Comparison of ENCODE assay signal across 9 mouse cellular contexts in genomic region chr5:104112511-104112910, GRCm38 (mm10). TPM values are rescaled to one million over a fixed set of nuclear protein-coding genes. Genes with fewer than 3 reads are reported as not detected.
A peak's percentile ranks its signal among the peaks of the same experiment; 100 is the strongest.
DNase-seq lines count a peak whose midpoint lies in the region; ATAC-seq and TF ChIP-seq lines count a peak whose summit lies in the region.
"Had no signal": no experiment of that assay in that cellular context is flagged by ENCODE, and none has a peak within 500 bp of the region (broad histone marks: within the 10 kb centered on the region; RNA-seq: fewer than 3 reads in every experiment).

No protein-coding gene starts in this region.

- H3K4me3 ChIP-seq in heart, adult 2 months = peak overlapping the region; percentile 64
- peak overlapping the region; percentile 55 for H3K4me3 ChIP-seq in brown adipose tissue, adult 24 weeks (ENCODE audit: insufficient read depth, low read depth, low read length)
- peak overlapping the region; percentile 36 for H3K4me3 ChIP-seq in heart, embryonic 15.5 days
- peak overlapping the region; percentile 11; the same call in 1 of the 2 replicates for H3K4me3 ChIP-seq in midbrain, embryonic 10.5 days
- H3K4me3 ChIP-seq in thymus, adult 2 months (ENCODE audit: control insufficient read depth, insufficient read depth, low read length) = no peak overlapping the region

- H3K27ac ChIP-seq in heart, adult 2 months = peak overlapping the region; percentile 96
- H3K27ac ChIP-seq in brown adipose tissue, adult 24 weeks (replicated peaks; ENCODE audit: low read depth, low read length) = peak overlapping the region; percentile 99
- peak overlapping the region; percentile 77 for H3K27ac ChIP-seq in heart, embryonic 15.5 days
- peak overlapping the region; percentile 81 for H3K27ac ChIP-seq in midbrain, embryonic 10.5 days (replicated peaks)
- H3K27ac ChIP-seq in thymus, adult 2 months (ENCODE audit: control insufficient read depth, insufficient read depth, low read length) = no peak overlapping the region

- H3K36me3 ChIP-seq in heart, adult 2 months (ENCODE audit: control insufficient read depth, insufficient read depth, low read length) = peaks cover 11% of the 10 kb centered on the region
- no peaks in the 10 kb centered on the region for H3K36me3 ChIP-seq in heart, embryonic 15.5 days
- no peaks in the 10 kb centered on the region for H3K36me3 ChIP-seq in midbrain, embryonic 10.5 days
- no peaks in the 10 kb centered on the region for H3K36me3 ChIP-seq in thymus, adult 2 months (ENCODE audit: control insufficient read depth, insufficient read depth, low read length)

- peak; percentile 28 to 29 for DNase-seq in heart, adult 2 months
- no peak for DNase-seq in heart, postnatal 10 days
- peak; percentile 28 for DNase-seq in midbrain, embryonic 10.5 days (ENCODE audit: low spot score)
- no peak for DNase-seq in thymus, postnatal 0 days (ENCODE audit: low spot score)
- DNase-seq in thymus, adult 2 months = no peak
- DNase-seq in adrenal gland, postnatal 25 days = no peak

- H3K4me1 ChIP-seq in heart, adult 2 months (ENCODE audit: control insufficient read depth, insufficient read depth, low read length) = peaks cover 25% of the 10 kb centered on the region
- H3K4me1 ChIP-seq in brown adipose tissue, adult 24 weeks (ENCODE audit: control insufficient read depth, insufficient read depth, insufficient read length, low read length) = peaks cover 9% of the 10 kb centered on the region; the same call in 1 of the 2 replicates
- peaks cover 56% of the 10 kb centered on the region for H3K4me1 ChIP-seq in heart, embryonic 15.5 days (replicated peaks)
- peaks cover 72% of the 10 kb centered on the region for H3K4me1 ChIP-seq in midbrain, embryonic 10.5 days
- H3K4me1 ChIP-seq in thymus, adult 2 months (replicated peaks; ENCODE audit: control insufficient read depth, insufficient read depth, low read length) = no peaks in the 10 kb centered on the region; the same call in 1 of the 2 replicates

- intact Hi-C loops in heart, adult 2 months (cut with DNase I) = loop anchor here (2.0 kb wide), 1 partner anchor 16 kb away; no protein-coding TSS in a partner anchor
- intact Hi-C loops in heart, postnatal 10 days (cut with DNase I) = no loop called here

- peak overlapping the region; percentile 50 for H3K4me2 ChIP-seq in heart, embryonic 15.5 days

- H3K9ac ChIP-seq in heart, adult 2 months (ENCODE audit: low read depth, low read length) = peak overlapping the region; percentile 71
- peak overlapping the region; percentile 49 for H3K9ac ChIP-seq in heart, embryonic 15.5 days

- no peak for ATAC-seq in heart, embryonic 15.5 days (replicated peaks; ENCODE audit: insufficient number of reproducible peaks, insufficient read depth, low FRiP score, low read depth)

- no peaks in the 10 kb centered on the region for H3K79me2 ChIP-seq in heart, adult 2 months (replicated peaks; ENCODE audit: control insufficient read depth, insufficient read depth, low read length)

- no peak for TF ChIP-seq CTCF in heart, adult 2 months (IDR thresholded peaks at IDR 0.05)
- TF ChIP-seq CTCF in thymus, adult 2 months (IDR thresholded peaks at IDR 0.05; ENCODE audit: borderline replicate concordance, control insufficient read depth, extremely low read depth, insufficient read depth, low read length, poor library complexity) = no peak

- H3K9me3 ChIP-seq in heart, embryonic 15.5 days (replicated peaks) = no peaks in the 10 kb centered on the region
- H3K9me3 ChIP-seq in midbrain, embryonic 10.5 days (replicated peaks) = no peaks in the 10 kb centered on the region

- no peaks in the 10 kb centered on the region for H3K27me3 ChIP-seq in heart, adult 2 months (ENCODE audit: control insufficient read depth, insufficient read depth, low read length)
- no peaks in the 10 kb centered on the region for H3K27me3 ChIP-seq in heart, embryonic 15.5 days
- peaks cover 12% of the 10 kb centered on the region; the same call in 1 of the 2 replicates for H3K27me3 ChIP-seq in midbrain, embryonic 10.5 days (ENCODE audit: low read depth, poor library complexity, severe bottlenecking)
- H3K27me3 ChIP-seq in thymus, adult 2 months (ENCODE audit: control insufficient read depth, insufficient read depth, low read length) = 0 out of 2 replicates have a peak, but pooled peaks cover 2% of the 10 kb centered on the region

- TF ChIP-seq POLR2A in heart, adult 2 months (IDR thresholded peaks at IDR 0.05; ENCODE audit: insufficient read depth, low read depth, low read length) = no peak
- TF ChIP-seq POLR2A in thymus, adult 2 months (IDR thresholded peaks at IDR 0.05; ENCODE audit: control insufficient read depth, extremely low read depth, insufficient read depth, low read length, poor library complexity) = no peak

- WGBS in heart, adult 2 months = 21% methylated on average over 5 of the region's 5 CpGs
- WGBS in heart, embryonic 15.5 days = 34% methylated on average over 5 of the region's 5 CpGs
- whole genome bisulfite sequencing in midbrain, embryonic 10.5 days = 45% methylated on average over 5 of the region's 5 CpGs
- whole genome bisulfite sequencing in thymus, adult 2 months = 9% methylated on average over 5 of the region's 5 CpGs

- TF ChIP-seq EP300 in heart, adult 2 months (IDR thresholded peaks at IDR 0.05; ENCODE audit: insufficient read depth, low read depth, low read length) = no peak

RNA-seq across cellular contexts. Expression of gene Sparcl1, which starts 1.0 kb away (rescaled TPM):
- 100 to 1,000 TPM; 182 to 219 TPM for total RNA-seq in heart, adult 2 months (2021)
- 122 and 281 TPM in 2 replicates for polyA plus RNA-seq in heart, adult 2 months (2012; rRNA removed)
- 100 to 1,000 TPM; 372 to 394 TPM for total RNA-seq in heart, postnatal 10 days (2021)
- polyA plus RNA-seq in brown adipose tissue, adult 24 weeks (2012; ENCODE audit: insufficient read depth, insufficient read length, missing spikeins) = 101 and 132 TPM in 2 replicates
- 113 and 115 TPM in 2 replicates for polyA plus RNA-seq in heart, embryonic 15.5 days (2015; fragmentation: Nextera tagmentation; extraction: Ambion mirVana)
- polyA plus RNA-seq in midbrain, embryonic 10.5 days (2016; fragmentation: Nextera tagmentation; extraction: Ambion mirVana) = 30.0 and 42.1 TPM in 2 replicates
- 34.1 and 35.4 TPM in 2 replicates for polyA plus RNA-seq in thymus, postnatal 0 days (2015; fragmentation: Nextera tagmentation; extraction: Ambion mirVana)
- polyA plus RNA-seq in thymus, adult 2 months (2012; rRNA removed) = 15.2 and 26.8 TPM in 2 replicates
- 24.7 and 25.0 TPM in 2 replicates for total RNA-seq in adrenal gland, postnatal 25 days (2021)

RNA-seq across cellular contexts. Expression of gene Gm17660, which starts 35.1 kb away (rescaled TPM):
- total RNA-seq in heart, adult 2 months (2021) = not detected
- polyA plus RNA-seq in heart, adult 2 months (2012; rRNA removed) = not detected in 2 replicates
- not detected for total RNA-seq in heart, postnatal 10 days (2021)
- polyA plus RNA-seq in brown adipose tissue, adult 24 weeks (2012; ENCODE audit: insufficient read depth, insufficient read length, missing spikeins) = not detected in 2 replicates
- 0.35 TPM in 1 of 2 replicates, not detected in the other for polyA plus RNA-seq in heart, embryonic 15.5 days (2015; fragmentation: Nextera tagmentation; extraction: Ambion mirVana)
- polyA plus RNA-seq in midbrain, embryonic 10.5 days (2016; fragmentation: Nextera tagmentation; extraction: Ambion mirVana) = not detected in 2 replicates
- not detected in 2 replicates for polyA plus RNA-seq in thymus, postnatal 0 days (2015; fragmentation: Nextera tagmentation; extraction: Ambion mirVana)
- not detected in 2 replicates for polyA plus RNA-seq in thymus, adult 2 months (2012; rRNA removed)
- total RNA-seq in adrenal gland, postnatal 25 days (2021) = not detected in 2 replicates
- total RNA-seq: left cerebral cortex, postnatal 14 days had no signal

RNA-seq across cellular contexts. Expression of gene Dspp, which starts 58.0 kb away (rescaled TPM):
- not detected for total RNA-seq in heart, adult 2 months (2021)
- polyA plus RNA-seq in heart, adult 2 months (2012; rRNA removed) = not detected in 2 replicates
- not detected for total RNA-seq in heart, postnatal 10 days (2021)
- not detected in 2 replicates for polyA plus RNA-seq in brown adipose tissue, adult 24 weeks (2012; ENCODE audit: insufficient read depth, insufficient read length, missing spikeins)
- polyA plus RNA-seq in heart, embryonic 15.5 days (2015; fragmentation: Nextera tagmentation; extraction: Ambion mirVana) = not detected in 2 replicates
- not detected in 2 replicates for polyA plus RNA-seq in midbrain, embryonic 10.5 days (2016; fragmentation: Nextera tagmentation; extraction: Ambion mirVana)
- polyA plus RNA-seq in thymus, postnatal 0 days (2015; fragmentation: Nextera tagmentation; extraction: Ambion mirVana) = not detected in 2 replicates
- not detected in 2 replicates for polyA plus RNA-seq in thymus, adult 2 months (2012; rRNA removed)
- not detected in 2 replicates for total RNA-seq in adrenal gland, postnatal 25 days (2021)

Comparison
In these comparisons a context has a peak if more than half of its experiments do, and no peak if none do; other contexts are left out.
1. DNase-seq: peak in heart, adult 2 months (2 of 2) and midbrain, embryonic 10.5 days (single experiment); none in heart, postnatal 10 days (0 of 2), thymus, postnatal 0 days (single experiment), thymus, adult 2 months (single experiment) and adrenal gland, postnatal 25 days (single experiment).